Mouse (Mus musculus) bone marrow, adult 2 months (tissue): ENCODE data around the gene Klk8.

ENCODE experiments used
- CTCF ChIP-seq: fragments of 200-500 bp; IDR thresholded peaks from 2 replicates; pipeline ENCODE4 v1.5.1; 2011; ENCODE audit warnings: low read length, control low read depth; ENCODE audit not compliant: control insufficient read depth, insufficient read depth
- POLR2A ChIP-seq: fragments of 200-500 bp; IDR thresholded peaks from 2 replicates; pipeline ENCODE4 v1.6.1; 2011; ENCODE audit warnings: low read depth, mild to moderate bottlenecking, control low read depth, low read length, borderline replicate concordance; ENCODE audit not compliant: control insufficient read depth

GRCm38 (mm10) chr7:43778176-43778970, 19.0 kb upstream of the Klk8 start:
- no peak for TF ChIP-seq POLR2A
- TF ChIP-seq CTCF = no peak
